Mouse (Mus musculus) spleen, adult 2 months (tissue): Measurements from ENCODE around the gene Pnp. TPM values are rescaled to one million over a fixed set of nuclear protein-coding genes. Genes with fewer than 3 reads are reported as not detected.
"Not testable (repeated sequence)": the region's sequence is repeated elsewhere in the genome, so short reads cannot be mapped to it uniquely, and the experiment has no call there.

Experiments used
- DNase-seq, 2 experiments: peaks; one replicate each; pipeline versions ENCODE4 v3.0.0 to v3.0.0-alpha.2; 2012 to 2021; ENCODE audit warnings: low spot score in 2 of 2, low read depth in 1 of 2
- H3K27ac ChIP-seq: fragments of 200-500 bp; 2 replicates; pipeline ENCODE4 v1.5.1; 2012; ENCODE audit warnings: low read length, inconsistent platforms; ENCODE audit not compliant: insufficient read depth
- H3K27me3 ChIP-seq: fragments of 200-500 bp; 2 replicates; pipeline ENCODE4 v1.6.1; 2012; ENCODE audit warnings: mild to moderate bottlenecking, moderate library complexity, low read length, inconsistent platforms; ENCODE audit not compliant: control insufficient read depth, insufficient read depth
- H3K36me3 ChIP-seq: fragments of 200-500 bp; 2 replicates; pipeline ENCODE4 v1.6.1; 2012; ENCODE audit warnings: mild to moderate bottlenecking, low read length, inconsistent platforms; ENCODE audit not compliant: control insufficient read depth, insufficient read depth
- H3K4me1 ChIP-seq: fragments of 200-500 bp; 2 replicates; pipeline ENCODE4 v1.6.1; 2011; ENCODE audit warnings: inconsistent platforms; ENCODE audit not compliant: control insufficient read depth, insufficient read depth, insufficient read length
- H3K4me3 ChIP-seq: fragments of 200-500 bp; 2 replicates; pipeline ENCODE4 v1.5.1; 2011; ENCODE audit warnings: mild to moderate bottlenecking, inconsistent platforms; ENCODE audit not compliant: insufficient read depth, insufficient read length; ENCODE audit errors: extremely low read depth
- CTCF ChIP-seq: fragments of 200-500 bp; IDR thresholded peaks from 2 replicates; pipeline ENCODE4 v1.5.1; 2011; ENCODE audit warnings: mild to moderate bottlenecking, inconsistent platforms; ENCODE audit not compliant: insufficient read depth, insufficient read length, insufficient replicate concordance; ENCODE audit errors: extremely low read depth
- POLR2A ChIP-seq: fragments of 200-500 bp; IDR thresholded peaks from 2 replicates; pipeline ENCODE4 v1.6.1; 2011; ENCODE audit warnings: low read depth, low read length, inconsistent platforms
- WGBS: fragments of 180-500 bp; shearing (Covaris S2); methylation state at CpG from one replicate; pipeline ENCODE4 v1.1.7; 2018; 5-methylcytosine and 5-hydroxymethylcytosine counted together
- polyA plus RNA-seq: library from polyadenylated mRNA; depleted of rRNA; stranded (reverse); fragments of >200 nt; gene quantifications from 2 replicates; pipeline ENCODE4 v1.2.3, GENCODE M21; 2012

Pnp gene
- polyA plus RNA-seq, 1 experiment, result 27.0 TPM

GRCm38 (mm10) chr14:50896747-50897373, 34.0 kb upstream of the Pnp start:
- DNase-seq, result no peak
- Histone ChIP-seq H3K36me3 (no peaks in the 10 kb centered on the region), H3K4me3 (no peak overlapping the region), H3K27ac (peak overlapping the region; percentile 17), H3K4me1 (no peaks in the 10 kb centered on the region), H3K27me3 (no peaks in the 10 kb centered on the region)
- no peak for TF ChIP-seq POLR2A
- no peak for TF ChIP-seq CTCF
- 63% methylated on average over 23 of the region's 23 CpGs for WGBS

GRCm38 (mm10) chr14:50897374-50897765, 33.5 kb upstream of the Pnp start, which contains the start of gene Klhl33:
TSS of gene Klhl33 (minus strand) at chr14:50897507.
- no peak for TF ChIP-seq CTCF
- no peak for TF ChIP-seq POLR2A
- Histone ChIP-seq H3K27ac (peak within 1 kb of the TSS; percentile 17), H3K36me3 (no peaks in the 10 kb centered on the region), H3K4me3 (no peak within 1 kb of the TSS), H3K27me3 (no peaks in the 10 kb centered on the region), H3K4me1 (no peaks in the 10 kb centered on the region)
- 66% methylated on average over 7 of the region's 7 CpGs for WGBS
- no peak for DNase-seq

- H3K27ac ChIP-seq, result not testable (repeated sequence)
- 16% methylated on average over 2 of the region's 2 CpGs for WGBS
These were observed 32.9 kb upstream of the Pnp start for GRCm38 (mm10) chr14:50897992-50898391.

GRCm38 (mm10) chr14:50903973-50904827, 26.7 kb upstream of the Pnp start:
- no peak for DNase-seq
- TF ChIP-seq POLR2A (no peak), CTCF (peak; percentile 24; the same call in 1 of the 2 replicates)
- Histone ChIP-seq H3K27ac (no peak overlapping the region), H3K4me3 (peak overlapping the region; percentile 41; the same call in 1 of the 2 replicates), H3K27me3 (no peaks in the 10 kb centered on the region), H3K36me3 (no peaks in the 10 kb centered on the region; the same call in 1 of the 2 replicates), H3K4me1 (no peaks in the 10 kb centered on the region)
- 37% methylated on average over 26 of the region's 26 CpGs for WGBS

More at GRCm38 (mm10) chr14:50897992-50898391, 32.9 kb upstream of the Pnp start:
- DNase-seq, H3K4me3 ChIP-seq, H3K4me1 ChIP-seq, H3K36me3 ChIP-seq, H3K27me3 ChIP-seq: not testable (repeated sequence)

GRCm38 (mm10) chr14:50904828-50905129, 26.1 kb upstream of the Pnp start:
- Histone ChIP-seq H3K36me3 (no peaks in the 10 kb centered on the region; the same call in 1 of the 2 replicates), H3K27ac (no peak overlapping the region), H3K4me1 (no peaks in the 10 kb centered on the region), H3K27me3 (no peaks in the 10 kb centered on the region), H3K4me3 (no peak overlapping the region)
- no peak for DNase-seq
- 91% methylated on average over 4 of the region's 4 CpGs for WGBS
- no peak for TF ChIP-seq CTCF
- no peak for TF ChIP-seq POLR2A

- not testable (repeated sequence) for DNase-seq, H3K27ac ChIP-seq
These were observed 25.6 kb upstream of the Pnp start for GRCm38 (mm10) chr14:50905327-50905726.

GRCm38 (mm10) chr14:50908126-50908525, 22.8 kb upstream of the Pnp start:
- Histone ChIP-seq H3K36me3 (no peaks in the 10 kb centered on the region; the same call in 1 of the 2 replicates), H3K4me3 (no peak overlapping the region), H3K27ac (no peak overlapping the region), H3K4me1 (no peaks in the 10 kb centered on the region), H3K27me3 (no peaks in the 10 kb centered on the region)
- DNase-seq, result no peak
- TF ChIP-seq POLR2A (no peak), CTCF (no peak)
- 76% methylated on average over 4 of the region's 4 CpGs for WGBS

More at GRCm38 (mm10) chr14:50905327-50905726, 25.6 kb upstream of the Pnp start:
- not testable (repeated sequence) for H3K27me3 ChIP-seq, H3K4me3 ChIP-seq, H3K4me1 ChIP-seq, H3K36me3 ChIP-seq
